Mouse (Mus musculus): ENCODE measurements around the gene Gkap1.

GRCm38 (mm10) chr13:58298756-58299155 lies 23.3 kb upstream of the Gkap1 start:
- TF ChIP-seq MAFK (IDR thresholded peaks at IDR 0.05; ENCODE audit: insufficient read depth, low read depth, low read length) (no peak), HCFC1 (IDR thresholded peaks at IDR 0.05; ENCODE audit: borderline replicate concordance, insufficient read depth, low read length) (0 out of 2 replicates have a peak, but pooled peaks have one; percentile 41), ZC3H11A (IDR thresholded peaks at IDR 0.05; ENCODE audit: borderline replicate concordance, low read depth, low read length) (no peak)
